Comparison of ENCODE assay signal across 25 mouse cellular contexts in the genomic region with DNA sequence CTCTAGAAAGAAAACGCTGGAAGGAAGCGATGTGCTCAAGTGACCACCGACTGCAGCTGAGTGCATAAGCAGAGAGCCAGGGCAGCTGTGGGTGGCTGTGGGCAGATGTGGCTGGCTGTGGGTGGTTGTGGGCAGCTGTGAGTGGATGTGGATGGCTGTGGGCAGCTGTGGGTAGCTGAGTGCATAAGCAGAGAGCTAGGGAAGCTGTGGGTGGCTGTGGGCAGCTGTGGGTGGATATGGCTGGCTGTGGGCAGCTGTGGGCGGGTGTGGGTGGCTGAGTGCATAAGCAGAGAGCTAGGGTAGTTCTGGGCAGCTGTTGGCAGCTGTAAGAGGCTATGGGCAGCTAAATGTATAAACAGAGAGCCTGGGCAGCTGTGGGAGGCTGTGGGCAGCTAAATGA. TPM values are rescaled to one million over a fixed set of nuclear protein-coding genes. Genes with fewer than 3 reads are reported as not detected.
"Had no signal": no experiment of that assay in that cellular context is flagged by ENCODE, and none has a peak within 500 bp of the region (broad histone marks: within the 10 kb centered on the region; RNA-seq: fewer than 3 reads in every experiment).

No protein-coding gene starts in this region.

- H3K27ac ChIP-seq: intestine, embryonic 15.5 days; layer of hippocampus, adult 2 months; left cerebral cortex, adult 2 months; limb, embryonic 12.5 days; limb, embryonic 15.5 days; liver, embryonic 14.5 days; lung, embryonic 15.5 days; midbrain, embryonic 12.5 days; midbrain, embryonic 15.5 days; stomach, embryonic 15.5 days had no signal

- H3K9me3 ChIP-seq: intestine, embryonic 15.5 days; limb, embryonic 12.5 days; limb, embryonic 15.5 days; lung, embryonic 15.5 days; midbrain, embryonic 12.5 days; midbrain, embryonic 15.5 days; stomach, embryonic 15.5 days had no signal

- H3K4me3 ChIP-seq: intestine, embryonic 15.5 days; layer of hippocampus, adult 2 months; left cerebral cortex, adult 2 months; limb, embryonic 12.5 days; limb, embryonic 15.5 days; lung, embryonic 15.5 days; midbrain, embryonic 12.5 days; midbrain, embryonic 15.5 days; stomach, embryonic 15.5 days had no signal

- ATAC-seq: intestine, embryonic 15.5 days; liver, postnatal 0 days; midbrain, embryonic 15.5 days had no signal

- DNase-seq: kidney, adult 11 months; kidney, adult 9 months; kidney, postnatal 14 days; layer of hippocampus, adult 9-11 months; liver, postnatal 0 days; lung, postnatal 14 days; lung, postnatal 4 days; right cerebral cortex, adult 18-20 months; right cerebral cortex, postnatal 14 days; right cerebral cortex, postnatal 4 days; thymus, adult 2 months; thymus, postnatal 14 days; thymus, postnatal 4 days had no signal

- H3K4me1 ChIP-seq: intestine, embryonic 15.5 days; limb, embryonic 12.5 days; limb, embryonic 15.5 days; lung, embryonic 15.5 days; midbrain, embryonic 12.5 days; midbrain, embryonic 15.5 days; stomach, embryonic 15.5 days had no signal

- H3K4me2 ChIP-seq: intestine, embryonic 15.5 days; limb, embryonic 12.5 days; limb, embryonic 15.5 days; liver, embryonic 11.5 days; lung, embryonic 15.5 days; midbrain, embryonic 12.5 days; midbrain, embryonic 15.5 days; stomach, embryonic 15.5 days had no signal

- H3K27me3 ChIP-seq: intestine, embryonic 15.5 days; limb, embryonic 12.5 days; limb, embryonic 15.5 days; lung, embryonic 15.5 days; midbrain, embryonic 12.5 days; midbrain, embryonic 15.5 days; stomach, embryonic 15.5 days had no signal

- H3K9ac ChIP-seq: intestine, embryonic 15.5 days; limb, embryonic 12.5 days; limb, embryonic 15.5 days; liver, embryonic 14.5 days; liver, postnatal 0 days; lung, embryonic 15.5 days; midbrain, embryonic 12.5 days; midbrain, embryonic 15.5 days; stomach, embryonic 15.5 days had no signal

RNA-seq across cellular contexts. Expression of a gene that starts 39.6 kb away (rescaled TPM):
- total RNA-seq: megakaryocyte progenitor cell, adult 5-6 weeks had no signal
- polyA plus RNA-seq: liver, embryonic 11.5 days had no signal
